Mouse (Mus musculus): Measurements from ENCODE around the gene Map3k4. TPM values are rescaled to one million over a fixed set of nuclear protein-coding genes. Genes with fewer than 3 reads are reported as not detected.

The Map3k4 gene
- polyA plus RNA-seq, 1 experiment from 2014 or later, result 50.8 TPM

- no peak for ATAC-seq (replicated peaks)
- Histone ChIP-seq H3K4me1 (peaks cover 21% of the 10 kb centered on the region), H3K4me2 (no peak overlapping the region), H3K9me3 (no peaks in the 10 kb centered on the region), H3K4me3 (no peak overlapping the region), H3K27ac (no peak overlapping the region), H3K27me3 (replicated peaks) (no peaks in the 10 kb centered on the region), H3K36me3 (replicated peaks) (peaks cover 11% of the 10 kb centered on the region; the same call in 1 of the 2 replicates), H3K9ac (no peak overlapping the region)
- 92% methylated on average over 8 of the region's 8 CpGs for WGBS
These were observed 55.7 kb downstream of the Map3k4 start for GRCm38 (mm10) chr17:12262851-12263250.

DNA sequence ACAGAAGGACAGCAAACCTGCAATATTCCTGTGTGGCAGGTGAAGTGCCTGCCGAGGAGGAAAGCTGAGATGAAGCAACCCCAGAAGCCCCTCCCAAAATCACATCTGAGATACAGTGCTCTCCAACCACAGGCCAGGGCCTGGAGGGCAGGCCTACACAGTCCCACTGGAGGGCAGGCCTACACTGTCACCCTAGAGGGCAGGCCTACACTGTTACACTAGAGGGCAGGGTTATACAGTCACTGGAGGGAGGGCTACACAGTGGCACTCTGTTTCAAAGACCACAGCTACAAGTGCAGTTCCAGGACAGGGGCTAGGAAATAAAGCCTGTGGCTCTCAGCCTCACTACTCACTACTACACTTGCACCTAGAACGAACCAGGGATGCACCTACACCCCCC, 56.7 kb downstream of the Map3k4 start:
- H3K4me2 ChIP-seq, result no peak overlapping the region
- peaks cover 14% of the 10 kb centered on the region for H3K4me1 ChIP-seq
- WGBS, result 74% methylated on average over 2 of the region's 2 CpGs
- H3K36me3 ChIP-seq (replicated peaks), result peaks cover 21% of the 10 kb centered on the region; the same call in 1 of the 2 replicates
- H3K27me3 ChIP-seq (replicated peaks), result no peaks in the 10 kb centered on the region
- 0 out of 2 replicates have a peak, but pooled peaks have one; percentile 31 for ATAC-seq (replicated peaks)
- no peaks in the 10 kb centered on the region for H3K9me3 ChIP-seq
- H3K4me3 ChIP-seq, result no peak overlapping the region
- H3K9ac ChIP-seq, result no peak overlapping the region
- H3K27ac ChIP-seq, result no peak overlapping the region

GRCm38 (mm10) chr17:12261376-12261775, 57.2 kb downstream of the Map3k4 start:
- 92% methylated on average over 7 of the region's 7 CpGs for WGBS
- no peaks in the 10 kb centered on the region for H3K9me3 ChIP-seq
- H3K9ac ChIP-seq, result no peak overlapping the region
- H3K4me2 ChIP-seq, result no peak overlapping the region
- H3K4me1 ChIP-seq, result peaks cover 9% of the 10 kb centered on the region
- no peaks in the 10 kb centered on the region for H3K27me3 ChIP-seq (replicated peaks)
- no peak for ATAC-seq (replicated peaks)
- no peak overlapping the region for H3K27ac ChIP-seq
- H3K36me3 ChIP-seq (replicated peaks), result peaks cover 26% of the 10 kb centered on the region; the same call in 1 of the 2 replicates
- no peak overlapping the region for H3K4me3 ChIP-seq

GRCm38 (mm10) chr17:12259957-12260356, 58.6 kb downstream of the Map3k4 start:
- Histone ChIP-seq H3K36me3 (replicated peaks) (peaks cover 39% of the 10 kb centered on the region), H3K27me3 (replicated peaks) (no peaks in the 10 kb centered on the region), H3K4me2 (no peak overlapping the region), H3K27ac (no peak overlapping the region), H3K9me3 (no peaks in the 10 kb centered on the region), H3K9ac (no peak overlapping the region), H3K4me1 (no peaks in the 10 kb centered on the region), H3K4me3 (no peak overlapping the region)
- WGBS, result 90% methylated on average over 8 of the region's 8 CpGs
- no peak for ATAC-seq (replicated peaks)

- H3K27me3 ChIP-seq (replicated peaks), result no peaks in the 10 kb centered on the region
- no peak for ATAC-seq (replicated peaks)
- H3K36me3 ChIP-seq (replicated peaks), result peaks cover 53% of the 10 kb centered on the region
- no peak overlapping the region for H3K27ac ChIP-seq
- WGBS, result 65% methylated on average over 6 of the region's 6 CpGs
- H3K9me3 ChIP-seq, result no peaks in the 10 kb centered on the region
- no peak overlapping the region for H3K4me2 ChIP-seq
- no peaks in the 10 kb centered on the region for H3K4me1 ChIP-seq
- no peak overlapping the region for H3K9ac ChIP-seq
- H3K4me3 ChIP-seq, result no peak overlapping the region
These were observed 60.1 kb downstream of the Map3k4 start for GRCm38 (mm10) chr17:12258517-12258916.

DNA sequence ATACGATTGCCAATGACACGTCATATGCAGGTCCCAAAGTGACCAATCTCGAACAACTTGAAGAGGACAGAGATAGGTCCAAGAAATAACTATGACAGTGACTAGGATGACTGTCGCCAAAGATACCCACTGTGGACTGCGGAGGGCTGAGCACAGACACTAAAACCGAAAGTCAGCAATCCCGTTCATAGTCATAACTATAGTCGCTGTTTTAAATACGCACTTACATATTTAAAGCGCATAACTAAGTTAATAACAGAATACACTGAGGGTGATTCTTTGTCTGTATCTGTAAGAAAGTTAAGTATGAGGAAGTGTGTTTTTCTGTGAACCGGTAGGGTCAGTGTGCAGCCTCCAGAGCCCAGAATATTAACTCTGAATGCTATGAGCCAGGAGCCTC, 62.5 kb downstream of the Map3k4 start:
- 98% methylated on average over 11 of the region's 11 CpGs for WGBS
- peaks cover 75% of the 10 kb centered on the region for H3K36me3 ChIP-seq (replicated peaks)
- no peak for ATAC-seq (replicated peaks)

GRCm38 (mm10) chr17:12250581-12250980, 68.0 kb downstream of the Map3k4 start:
- H3K9me3 ChIP-seq, result no peaks in the 10 kb centered on the region
- no peak overlapping the region for H3K27ac ChIP-seq
- 96% methylated on average over 9 of the region's 9 CpGs for WGBS
- H3K36me3 ChIP-seq (replicated peaks), result peaks cover 60% of the 10 kb centered on the region
- H3K4me3 ChIP-seq, result no peak overlapping the region
- ATAC-seq (replicated peaks), result no peak
- no peaks in the 10 kb centered on the region for H3K27me3 ChIP-seq (replicated peaks)
- no peak overlapping the region for H3K4me2 ChIP-seq
- H3K9ac ChIP-seq, result no peak overlapping the region
- no peaks in the 10 kb centered on the region for H3K4me1 ChIP-seq

More for the DNA sequence above, 62.5 kb downstream of the Map3k4 start:
- Histone ChIP-seq H3K27ac (no peak overlapping the region), H3K9ac (no peak overlapping the region), H3K9me3 (no peaks in the 10 kb centered on the region), H3K4me2 (no peak overlapping the region), H3K27me3 (replicated peaks) (no peaks in the 10 kb centered on the region), H3K4me3 (no peak overlapping the region), H3K4me1 (no peaks in the 10 kb centered on the region)

DNA sequence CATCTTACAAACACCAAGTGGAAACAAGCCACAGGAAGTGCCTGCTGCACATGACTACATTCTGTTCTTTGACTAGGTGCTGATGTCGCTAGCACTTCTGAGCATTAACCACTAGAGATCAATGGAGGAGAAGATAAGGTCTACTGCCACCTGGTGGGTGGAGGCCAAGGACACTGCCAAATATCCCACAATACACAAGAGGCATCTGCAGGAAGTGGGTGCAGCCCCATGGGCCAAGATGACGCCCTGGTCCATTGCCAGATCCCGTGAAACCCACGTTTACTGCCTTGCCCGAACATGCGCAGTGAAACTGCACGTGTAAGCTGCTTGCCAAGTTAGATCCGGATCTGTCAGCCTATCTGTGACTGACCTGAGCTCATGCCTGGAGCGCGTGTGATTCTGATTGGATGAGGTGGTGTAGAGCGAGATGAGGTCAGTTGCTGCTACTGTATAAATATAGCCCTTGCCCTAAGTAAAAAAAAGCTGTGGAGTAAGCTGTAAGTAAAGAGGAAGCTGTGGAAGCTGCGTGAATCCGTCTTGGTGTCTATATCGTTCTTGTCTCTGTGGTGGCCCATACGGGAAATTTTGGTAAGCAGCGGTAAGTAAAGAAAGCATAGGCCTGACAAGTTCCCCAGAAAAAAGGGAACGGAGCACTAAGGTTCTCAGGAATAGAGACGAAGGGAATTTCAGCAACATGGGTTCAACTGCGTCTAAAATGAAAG, 68.7 kb downstream of the Map3k4 start:
- Histone ChIP-seq H3K27me3 (replicated peaks) (no peaks in the 10 kb centered on the region), H3K9ac (no peak overlapping the region), H3K9me3 (no peaks in the 10 kb centered on the region), H3K27ac (no peak overlapping the region), H3K4me1 (no peaks in the 10 kb centered on the region), H3K4me3 (no peak overlapping the region), H3K4me2 (no peak overlapping the region), H3K36me3 (replicated peaks) (peaks cover 54% of the 10 kb centered on the region)
- ATAC-seq (replicated peaks), result no peak
- 95% methylated on average over 19 of the region's 19 CpGs for WGBS

GRCm38 (mm10) chr17:12240701-12241100, 77.9 kb downstream of the Map3k4 start:
- no peak overlapping the region for H3K9ac ChIP-seq

GRCm38 (mm10) chr17:12232724-12233123, 85.9 kb downstream of the Map3k4 start:
- H3K4me1 ChIP-seq, result no peaks in the 10 kb centered on the region
- no peak overlapping the region for H3K27ac ChIP-seq
- H3K9ac ChIP-seq, result no peak overlapping the region
- H3K4me3 ChIP-seq, result no peak overlapping the region
- no peak for ATAC-seq (replicated peaks)
- WGBS, result 97% methylated on average over 6 of the region's 6 CpGs
- no peak overlapping the region for H3K4me2 ChIP-seq
- H3K36me3 ChIP-seq (replicated peaks), result peaks cover 42% of the 10 kb centered on the region
- no peaks in the 10 kb centered on the region for H3K27me3 ChIP-seq (replicated peaks)
- no peaks in the 10 kb centered on the region for H3K9me3 ChIP-seq

More at GRCm38 (mm10) chr17:12240701-12241100, 77.9 kb downstream of the Map3k4 start:
- 90% methylated on average over 3 of the region's 3 CpGs for WGBS
- Histone ChIP-seq H3K4me1 (no peaks in the 10 kb centered on the region), H3K4me2 (no peak overlapping the region), H3K9me3 (no peaks in the 10 kb centered on the region), H3K27ac (no peak overlapping the region), H3K36me3 (replicated peaks) (peaks cover 31% of the 10 kb centered on the region), H3K4me3 (no peak overlapping the region), H3K27me3 (replicated peaks) (no peaks in the 10 kb centered on the region)
- ATAC-seq (replicated peaks), result no peak

- 95% methylated on average over 7 of the region's 7 CpGs for WGBS
- H3K36me3 ChIP-seq (replicated peaks), result peaks cover 38% of the 10 kb centered on the region
- H3K27ac ChIP-seq, result no peak overlapping the region
- no peak overlapping the region for H3K4me2 ChIP-seq
- ATAC-seq (replicated peaks), result no peak
- H3K9me3 ChIP-seq, result no peaks in the 10 kb centered on the region
- no peak overlapping the region for H3K9ac ChIP-seq
- H3K4me3 ChIP-seq, result no peak overlapping the region
- H3K27me3 ChIP-seq (replicated peaks), result no peaks in the 10 kb centered on the region
- no peaks in the 10 kb centered on the region for H3K4me1 ChIP-seq
These were observed 87.5 kb downstream of the Map3k4 start for GRCm38 (mm10) chr17:12231087-12231486.

- Histone ChIP-seq H3K27ac (peak overlapping the region; percentile 27; the same call in 1 of the 2 replicates), H3K9ac (no peak overlapping the region), H3K4me1 (no peaks in the 10 kb centered on the region), H3K4me3 (no peak overlapping the region), H3K36me3 (replicated peaks) (peaks cover 29% of the 10 kb centered on the region; the same call in 1 of the 2 replicates), H3K4me2 (no peak overlapping the region), H3K9me3 (no peaks in the 10 kb centered on the region), H3K27me3 (replicated peaks) (no peaks in the 10 kb centered on the region)
- WGBS, result 76% methylated on average over 6 of the region's 6 CpGs
- peak; percentile 61 for ATAC-seq (replicated peaks)
These were observed 88.4 kb downstream of the Map3k4 start for GRCm38 (mm10) chr17:12230167-12230566.

- Histone ChIP-seq H3K4me1 (no peaks in the 10 kb centered on the region), H3K9ac (no peak overlapping the region), H3K36me3 (replicated peaks) (peaks cover 25% of the 10 kb centered on the region; the same call in 1 of the 2 replicates), H3K27me3 (replicated peaks) (no peaks in the 10 kb centered on the region), H3K9me3 (no peaks in the 10 kb centered on the region), H3K4me3 (no peak overlapping the region), H3K4me2 (no peak overlapping the region), H3K27ac (peak overlapping the region; percentile 27; the same call in 1 of the 2 replicates)
- ATAC-seq (replicated peaks), result 0 out of 2 replicates have a peak, but pooled peaks have one; percentile 46
- 91% methylated on average over 9 of the region's 9 CpGs for WGBS
These were observed 88.8 kb downstream of the Map3k4 start for GRCm38 (mm10) chr17:12229756-12230155.
